Mouse (Mus musculus): ENCODE data around the gene Cabp4.

GRCm38 (mm10) chr19:4139446-4139845, 4.4 kb downstream of the Cabp4 start, which contains the start of gene Gpr152:
- TF ChIP-seq CTCF (IDR thresholded peaks at IDR 0.05; ENCODE audit: control insufficient read depth, insufficient read depth, insufficient read length) (no peak), MAX (IDR thresholded peaks at IDR 0.05) (no peak), MYOG (IDR thresholded peaks at IDR 0.05; ENCODE audit: control insufficient read depth, extremely low read depth, insufficient read length) (no peak), USF1 (IDR thresholded peaks at IDR 0.05; ENCODE audit: low read depth) (no peak), MYOD1 (IDR thresholded peaks at IDR 0.05; ENCODE audit: control insufficient read depth, insufficient read length, low read depth) (no peak)
